Comparison of ENCODE assay signal across 10 mouse cellular contexts in genomic region chr5:144360346-144360745, GRCm38 (mm10). TPM values are rescaled to one million over a fixed set of nuclear protein-coding genes. Genes with fewer than 3 reads are reported as not detected.
DNase-seq lines count a peak whose midpoint lies in the region; TF ChIP-seq lines count a peak whose summit lies in the region.
"Had no signal": no experiment of that assay in that cellular context is flagged by ENCODE, and none has a peak within 500 bp of the region (broad histone marks: within the 10 kb centered on the region; RNA-seq: fewer than 3 reads in every experiment).

No protein-coding gene starts in this region.

- intact Hi-C loops in left cerebral cortex, postnatal 4 days (cut with DNase I), result no loop called here
- intact Hi-C loops in left cerebral cortex, postnatal 14 days (cut with DNase I), result no loop called here
- intact Hi-C loops in heart, adult 2 months (cut with DNase I), result no loop called here

- no peak overlapping the region for H3K27ac ChIP-seq in heart, adult 2 months
- H3K27ac ChIP-seq: liver, embryonic 14.5 days had no signal

- H3K36me3 ChIP-seq in heart, adult 2 months (ENCODE audit: control insufficient read depth, insufficient read depth, low read length), result no peaks in the 10 kb centered on the region

- no peak for TF ChIP-seq EP300 in heart, adult 2 months (IDR thresholded peaks at IDR 0.05; ENCODE audit: insufficient read depth, low read depth, low read length)

- H3K79me2 ChIP-seq in heart, adult 2 months (replicated peaks; ENCODE audit: control insufficient read depth, insufficient read depth, low read length), result no peaks in the 10 kb centered on the region

- TF ChIP-seq POLR2A in heart, adult 2 months (IDR thresholded peaks at IDR 0.05; ENCODE audit: insufficient read depth, low read depth, low read length), result no peak

- TF ChIP-seq CTCF in heart, adult 2 months (IDR thresholded peaks at IDR 0.05), result no peak

- 0 out of 2 replicates have a peak, but pooled peaks cover 2% of the 10 kb centered on the region for H3K4me1 ChIP-seq in heart, adult 2 months (ENCODE audit: control insufficient read depth, insufficient read depth, low read length)

- peak; percentile 40 to 66 for DNase-seq in adrenal gland, adult (ENCODE audit: inconsistent age in 2 of 2, low spot score in 1 of 2)
- DNase-seq in adrenal gland, adult 18-20 months (ENCODE audit: low spot score in 2 of 2), result no peak
- peak; percentile 16 for DNase-seq in left cerebral cortex, postnatal 4 days
- DNase-seq in left cerebral cortex, postnatal 14 days (ENCODE audit: low spot score in 2 of 2), result no peak
- DNase-seq in kidney, adult 11 months, result peak; percentile 90
- DNase-seq in kidney, postnatal 36 days, result peak; percentile 79 to 88
- DNase-seq in frontal cortex, postnatal 10 days (ENCODE audit: low spot score in 2 of 2), result no peak
- DNase-seq in heart, adult 2 months, result no peak
- DNase-seq: heart, postnatal 36 days had no signal

- no peak overlapping the region for H3K9ac ChIP-seq in heart, adult 2 months (ENCODE audit: low read depth, low read length)
- H3K9ac ChIP-seq: liver, embryonic 14.5 days had no signal

- no peak overlapping the region for H3K4me3 ChIP-seq in heart, adult 2 months

- 58% methylated on average over 6 of the region's 6 CpGs for WGBS in heart, adult 2 months

- no peaks in the 10 kb centered on the region for H3K27me3 ChIP-seq in heart, adult 2 months (ENCODE audit: control insufficient read depth, insufficient read depth, low read length)

RNA-seq across cellular contexts. Expression of gene Baiap2l1, which starts 2.4 kb away (rescaled TPM):
- total RNA-seq in adrenal gland, adult 18-20 months (2021), result 10 to 100 TPM in 1 of 2 experiments, 1 to 10 TPM in 1; 8.9 to 20.1 TPM
- total RNA-seq in left cerebral cortex, postnatal 4 days (2021), result under 1 TPM; 0.24 to 0.36 TPM
- under 1 TPM; 0.42 to 0.70 TPM for total RNA-seq in left cerebral cortex, postnatal 14 days (2021)
- total RNA-seq in heart, adult 2 months (2021), result 1 to 10 TPM; 4.5 to 5.3 TPM
- polyA plus RNA-seq in heart, adult 2 months (2012; rRNA removed), result 6.7 and 7.2 TPM in 2 replicates

Comparison
In these comparisons a context has a peak if more than half of its experiments do, and no peak if none do; other contexts are left out.
1. DNase-seq: peak in adrenal gland, adult (2 of 2), left cerebral cortex, postnatal 4 days (single experiment), kidney, adult 11 months (single experiment) and kidney, postnatal 36 days (2 of 2); none in adrenal gland, adult 18-20 months (0 of 2), left cerebral cortex, postnatal 14 days (0 of 2), frontal cortex, postnatal 10 days (0 of 2) and heart, adult 2 months (0 of 2).